Mouse (Mus musculus) olfactory bulb, adult 2 months (tissue): ENCODE measurements at regions not wholly inside any gene's neighbourhood (a gene's known extent, or its start where the extent isn't known, plus 50 kb on each side); places are given as distances from the start of the nearest gene placed in this dataset.

Experiments
- H3K27ac ChIP-seq: fragments of 200-500 bp; 2 replicates; pipeline ENCODE4 v1.5.1; 2012; ENCODE audit warnings: low read depth, low read length; ENCODE audit not compliant: insufficient read depth
- H3K4me1 ChIP-seq: fragments of 200-500 bp; 2 replicates; pipeline ENCODE4 v1.6.1; 2012; ENCODE audit warnings: low read length; ENCODE audit not compliant: control insufficient read depth, insufficient read depth
- H3K4me3 ChIP-seq: fragments of 200-500 bp; 2 replicates; pipeline ENCODE4 v1.5.1; 2012; ENCODE audit warnings: mild to moderate bottlenecking, low read depth, low read length, moderate library complexity; ENCODE audit not compliant: insufficient read depth
- CTCF ChIP-seq: fragments of 200-500 bp; IDR thresholded peaks from 2 replicates; pipeline ENCODE4 v1.5.1; 2012; ENCODE audit warnings: low read depth, mild to moderate bottlenecking, low read length, moderate library complexity; ENCODE audit not compliant: insufficient read depth
- POLR2A ChIP-seq: fragments of 200-500 bp; IDR thresholded peaks from 2 replicates; pipeline ENCODE4 v1.6.1; 2012; ENCODE audit warnings: mild to moderate bottlenecking, low read depth, low read length, moderate library complexity; ENCODE audit not compliant: insufficient read depth
- WGBS: fragments of 180-500 bp; shearing (Covaris S2); methylation state at CpG from one replicate; pipeline ENCODE4 v1.1.7; 2018; 5-methylcytosine and 5-hydroxymethylcytosine counted together

GRCm38 (mm10) chr1:137852262-137852661 lies 323.2 kb downstream of the Ptprc start:
- WGBS = 83% methylated on average over 2 of the region's 2 CpGs

GRCm38 (mm10) chr1:137847311-137847923 lies 328.1 kb downstream of the Ptprc start:
- TF ChIP-seq CTCF (no peak), POLR2A (no peak)
- WGBS = 92% methylated on average over 10 of the region's 10 CpGs
- H3K4me1 ChIP-seq = no peaks in the 10 kb centered on the region
- H3K27ac ChIP-seq = no peak overlapping the region
- no peak overlapping the region for H3K4me3 ChIP-seq

More at GRCm38 (mm10) chr1:137852262-137852661, 323.2 kb downstream of the Ptprc start:
- no peak overlapping the region for H3K4me3 ChIP-seq
- TF ChIP-seq CTCF (no peak), POLR2A (no peak)
- H3K27ac ChIP-seq = no peak overlapping the region
- H3K4me1 ChIP-seq = no peaks in the 10 kb centered on the region

- 37% methylated on average over 1 of the region's 1 CpGs for WGBS
- TF ChIP-seq CTCF (no peak), POLR2A (no peak)
- Histone ChIP-seq H3K27ac (no peak overlapping the region), H3K4me1 (no peaks in the 10 kb centered on the region), H3K4me3 (no peak overlapping the region)
Observed at GRCm38 (mm10) chr1:137846857-137847256, 328.7 kb downstream of the Ptprc start.

GRCm38 (mm10) chr1:137840531-137840930 lies 335.0 kb downstream of the Ptprc start:
- TF ChIP-seq POLR2A (no peak), CTCF (no peak)
- Histone ChIP-seq H3K4me3 (no peak overlapping the region), H3K27ac (no peak overlapping the region), H3K4me1 (no peaks in the 10 kb centered on the region)

GRCm38 (mm10) chr1:137839703-137840102 lies 335.8 kb downstream of the Ptprc start:
- TF ChIP-seq CTCF (no peak), POLR2A (no peak)
- Histone ChIP-seq H3K4me1 (no peaks in the 10 kb centered on the region), H3K27ac (no peak overlapping the region), H3K4me3 (no peak overlapping the region)
- 51% methylated on average over 5 of the region's 5 CpGs for WGBS

- Histone ChIP-seq H3K27ac (no peak overlapping the region), H3K4me1 (no peaks in the 10 kb centered on the region), H3K4me3 (no peak overlapping the region)
- TF ChIP-seq CTCF (no peak), POLR2A (no peak)
- WGBS = 39% methylated on average over 2 of the region's 2 CpGs
Observed at GRCm38 (mm10) chr1:137839263-137839662, 336.2 kb downstream of the Ptprc start.

GRCm38 (mm10) chr1:137838357-137838756 lies 337.2 kb downstream of the Ptprc start:
- 26% methylated on average over 8 of the region's 8 CpGs for WGBS
- H3K4me1 ChIP-seq = no peaks in the 10 kb centered on the region
- no peak overlapping the region for H3K27ac ChIP-seq
- H3K4me3 ChIP-seq = no peak overlapping the region
- TF ChIP-seq CTCF (no peak), POLR2A (no peak)

GRCm38 (mm10) chr1:137833535-137833934 lies 342.0 kb downstream of the Ptprc start:
- WGBS = 83% methylated on average over 3 of the region's 3 CpGs
- H3K4me1 ChIP-seq = no peaks in the 10 kb centered on the region
- no peak overlapping the region for H3K27ac ChIP-seq
- no peak overlapping the region for H3K4me3 ChIP-seq
- TF ChIP-seq POLR2A (no peak), CTCF (no peak)

GRCm38 (mm10) chr1:137831284-137831683 lies 344.2 kb downstream of the Ptprc start:
- 56% methylated on average over 4 of the region's 4 CpGs for WGBS
- no peaks in the 10 kb centered on the region for H3K4me1 ChIP-seq
- H3K4me3 ChIP-seq = no peak overlapping the region
- TF ChIP-seq CTCF = no peak
- TF ChIP-seq POLR2A = no peak
- H3K27ac ChIP-seq = no peak overlapping the region

GRCm38 (mm10) chr1:137827379-137827778 lies 348.1 kb downstream of the Ptprc start:
- Histone ChIP-seq H3K4me1 (no peaks in the 10 kb centered on the region), H3K4me3 (no peak overlapping the region), H3K27ac (no peak overlapping the region)
- WGBS = 76% methylated on average over 4 of the region's 4 CpGs
- no peak for TF ChIP-seq POLR2A
- TF ChIP-seq CTCF = no peak
